Mouse (Mus musculus) lung, postnatal 25 days (tissue): ENCODE measurements around the gene Olfr1382.
"Not testable (repeated sequence)": the region's sequence is repeated elsewhere in the genome, so short reads cannot be mapped to it uniquely, and the experiment has no call there.

Experiments used
- DNase-seq: peaks from one replicate; pipeline ENCODE4 v3.0.0; 2022; ENCODE audit warnings: low spot score

Gene Olfr1382

GRCm38 (mm10) chr11:49527947-49528346 lies at the start of gene Olfr1382:
Gene Olfr1382, plus strand, starts transcription at chr11:49528247.
- DNase-seq, result no peak

GRCm38 (mm10) chr11:49485973-49486372 lies 42.1 kb upstream of the Olfr1382 start:
- no peak for DNase-seq

GRCm38 (mm10) chr11:49488770-49489169 lies 39.3 kb upstream of the Olfr1382 start, which contains the start of gene Olfr1385:
Gene Olfr1385, plus strand, starts transcription at chr11:49489070.
- not testable (repeated sequence) for DNase-seq

GRCm38 (mm10) chr11:49518086-49518485 lies 10.0 kb upstream of the Olfr1382 start:
- no peak for DNase-seq

GRCm38 (mm10) chr11:49519348-49519747 lies 8.7 kb upstream of the Olfr1382 start, which contains the start of gene Olfr1383:
Gene Olfr1383, plus strand, starts transcription at chr11:49519648.
- DNase-seq, result no peak

- no peak for DNase-seq
These were observed 4.7 kb downstream of the Olfr1382 start for GRCm38 (mm10) chr11:49532761-49533160.

- not testable (repeated sequence) for DNase-seq
These were observed 8.6 kb downstream of the Olfr1382 start for GRCm38 (mm10) chr11:49536631-49537030.

- DNase-seq, result not testable (repeated sequence)
These were observed 15.1 kb downstream of the Olfr1382 start, which contains the start of gene Olfr1381 for GRCm38 (mm10) chr11:49543149-49543548. Gene Olfr1381, plus strand, starts transcription at chr11:49543449.

- not testable (repeated sequence) for DNase-seq
These were observed 26.0 kb downstream of the Olfr1382 start for GRCm38 (mm10) chr11:49554033-49554432.

GRCm38 (mm10) chr11:49556578-49556977 lies 28.5 kb downstream of the Olfr1382 start, which contains the start of gene Olfr1380:
Gene Olfr1380, plus strand, starts transcription at chr11:49556878.
- not testable (repeated sequence) for DNase-seq

GRCm38 (mm10) chr11:49575054-49575453 lies 47.0 kb downstream of the Olfr1382 start:
- DNase-seq, result not testable (repeated sequence)

GRCm38 (mm10) chr11:49580452-49580851 lies 52.4 kb downstream of the Olfr1382 start:
- DNase-seq, result not testable (repeated sequence)
